Mouse (Mus musculus): ENCODE data around the gene Rdh19. TPM values are rescaled to one million over a fixed set of nuclear protein-coding genes. Genes with fewer than 3 reads are reported as not detected.
A peak's percentile ranks its signal among the peaks of the same experiment; 100 is the strongest.
"Not testable (repeated sequence)": the region's sequence is repeated elsewhere in the genome, so short reads cannot be mapped to it uniquely, and the experiment has no call there.

Rdh19 gene
- polyA plus RNA-seq, 1 experiment from 2014 or later = not detected

DNA sequence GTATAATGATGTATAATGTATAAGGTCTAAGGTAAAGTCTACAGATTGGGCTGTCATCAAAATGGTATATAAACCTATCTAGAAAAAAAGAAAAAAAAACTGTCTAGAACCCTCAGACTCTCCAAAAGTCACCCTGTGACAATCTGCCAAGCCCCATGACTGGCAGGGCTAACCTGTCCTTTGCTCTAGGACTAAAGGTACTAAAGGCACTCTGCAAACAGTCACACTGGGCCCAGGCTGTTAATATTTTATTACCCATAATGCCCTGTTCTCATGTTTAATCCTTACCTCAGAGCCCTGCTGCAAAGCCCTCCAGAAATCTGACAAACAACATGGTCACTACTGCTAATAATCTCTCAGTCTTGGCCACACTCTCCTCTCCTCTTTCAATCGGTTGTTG lies 36.8 kb downstream of the Rdh19 start:
- 62% methylated on average over 1 of the region's 1 CpGs for WGBS
- H3K27me3 ChIP-seq = no peaks in the 10 kb centered on the region
- ATAC-seq (ENCODE audit: borderline replicate concordance, extremely low read depth, low FRiP score, low TSS enrichment) = no peak
- no peak overlapping the region for H3K4me2 ChIP-seq
- no peak overlapping the region for H3K4me3 ChIP-seq
- no peak overlapping the region for H3K9ac ChIP-seq
- no peak overlapping the region for H3K27ac ChIP-seq
- H3K9me3 ChIP-seq = no peaks in the 10 kb centered on the region
- H3K4me1 ChIP-seq = no peaks in the 10 kb centered on the region
- no peaks in the 10 kb centered on the region for H3K36me3 ChIP-seq

DNA sequence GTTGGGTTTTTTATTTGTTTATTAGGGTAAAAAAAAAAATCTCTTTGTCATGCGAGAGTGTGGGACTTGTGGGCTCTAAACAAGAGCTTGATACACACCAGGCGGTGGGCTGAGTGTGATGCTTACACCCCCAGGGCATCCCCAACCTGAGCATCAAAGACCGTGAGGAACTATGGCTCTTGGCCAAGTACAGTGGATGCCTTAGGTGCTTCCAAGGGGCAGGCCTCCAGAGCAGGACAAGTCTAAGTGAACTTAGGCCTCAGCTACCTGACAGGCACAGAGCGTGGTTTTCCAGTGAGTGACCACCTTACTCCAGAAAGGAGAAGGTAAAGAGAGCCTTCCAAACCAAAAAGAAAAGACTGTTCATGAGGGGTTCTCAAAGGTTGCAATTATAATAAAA lies 37.2 kb downstream of the Rdh19 start:
- 70% methylated on average over 4 of the region's 4 CpGs for WGBS
- no peaks in the 10 kb centered on the region for H3K36me3 ChIP-seq
- no peaks in the 10 kb centered on the region for H3K27me3 ChIP-seq

DNA sequence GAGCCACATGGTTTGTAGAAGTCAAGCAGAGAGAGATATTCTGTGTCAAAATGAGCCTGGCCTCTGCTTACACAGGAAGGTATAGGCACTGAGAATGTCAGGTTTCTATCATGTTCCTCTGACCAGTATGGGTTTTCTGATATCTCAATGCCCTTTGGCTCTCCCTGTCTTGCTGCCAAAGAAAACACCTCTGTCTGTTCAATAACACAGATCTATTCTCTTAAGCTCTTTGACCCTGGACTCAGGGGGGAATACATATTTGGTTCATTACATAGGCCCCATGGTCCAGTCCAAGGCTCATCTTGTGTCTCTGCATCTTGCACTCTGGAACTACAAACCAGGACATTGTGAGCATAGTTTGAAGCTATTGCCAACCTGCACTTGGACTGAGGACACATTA lies 38.9 kb downstream of the Rdh19 start, which contains the start of gene Rdh7:
Rdh7 (minus strand) TSS at position 213 of the 400 bp plus-strand sequence.
- no peak for ATAC-seq (ENCODE audit: borderline replicate concordance, extremely low read depth, low FRiP score, low TSS enrichment)
- no peak within 1 kb of the TSS for H3K9ac ChIP-seq

More for the DNA sequence above, 37.2 kb downstream of the Rdh19 start:
- no peak overlapping the region for H3K27ac ChIP-seq
- no peak overlapping the region for H3K4me3 ChIP-seq
- no peak overlapping the region for H3K9ac ChIP-seq
- no peaks in the 10 kb centered on the region for H3K9me3 ChIP-seq
- no peak for ATAC-seq (ENCODE audit: borderline replicate concordance, extremely low read depth, low FRiP score, low TSS enrichment)
- no peaks in the 10 kb centered on the region for H3K4me1 ChIP-seq
- H3K4me2 ChIP-seq = no peak overlapping the region

DNA sequence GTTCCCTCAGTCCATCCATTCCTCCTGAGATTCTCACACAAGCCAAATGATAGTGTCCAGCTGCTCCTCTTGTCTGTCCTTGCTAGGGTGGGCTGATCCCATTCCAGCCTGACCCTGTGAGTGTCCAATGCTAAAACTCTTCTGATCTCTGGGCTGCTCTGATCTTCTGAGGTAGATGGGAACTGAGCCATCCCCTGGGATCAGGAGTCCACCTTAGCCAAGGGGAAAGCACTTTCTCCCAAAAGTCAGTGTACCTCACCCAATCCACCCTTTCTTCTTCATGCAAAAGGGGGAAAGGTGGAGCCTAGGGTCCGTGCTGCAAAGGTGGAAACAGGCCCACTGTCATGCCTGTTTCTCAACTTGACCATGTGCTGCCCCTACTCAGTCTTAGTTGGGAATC lies 41.8 kb downstream of the Rdh19 start:
- 0 out of 2 replicates have a peak, but pooled peaks cover 8% of the 10 kb centered on the region for H3K4me1 ChIP-seq
- ATAC-seq (ENCODE audit: borderline replicate concordance, extremely low read depth, low FRiP score, low TSS enrichment) = no peak

More for the DNA sequence above, 38.9 kb downstream of the Rdh19 start, which contains the start of gene Rdh7:
- 0 out of 2 replicates have a peak, but pooled peaks cover 2% of the 10 kb centered on the region for H3K4me1 ChIP-seq
- H3K27me3 ChIP-seq = no peaks in the 10 kb centered on the region
- no peaks in the 10 kb centered on the region for H3K36me3 ChIP-seq
- no peaks in the 10 kb centered on the region for H3K9me3 ChIP-seq
- no peak within 1 kb of the TSS for H3K4me3 ChIP-seq
- H3K4me2 ChIP-seq = no peak within 1 kb of the TSS
- no peak within 1 kb of the TSS for H3K27ac ChIP-seq

DNA sequence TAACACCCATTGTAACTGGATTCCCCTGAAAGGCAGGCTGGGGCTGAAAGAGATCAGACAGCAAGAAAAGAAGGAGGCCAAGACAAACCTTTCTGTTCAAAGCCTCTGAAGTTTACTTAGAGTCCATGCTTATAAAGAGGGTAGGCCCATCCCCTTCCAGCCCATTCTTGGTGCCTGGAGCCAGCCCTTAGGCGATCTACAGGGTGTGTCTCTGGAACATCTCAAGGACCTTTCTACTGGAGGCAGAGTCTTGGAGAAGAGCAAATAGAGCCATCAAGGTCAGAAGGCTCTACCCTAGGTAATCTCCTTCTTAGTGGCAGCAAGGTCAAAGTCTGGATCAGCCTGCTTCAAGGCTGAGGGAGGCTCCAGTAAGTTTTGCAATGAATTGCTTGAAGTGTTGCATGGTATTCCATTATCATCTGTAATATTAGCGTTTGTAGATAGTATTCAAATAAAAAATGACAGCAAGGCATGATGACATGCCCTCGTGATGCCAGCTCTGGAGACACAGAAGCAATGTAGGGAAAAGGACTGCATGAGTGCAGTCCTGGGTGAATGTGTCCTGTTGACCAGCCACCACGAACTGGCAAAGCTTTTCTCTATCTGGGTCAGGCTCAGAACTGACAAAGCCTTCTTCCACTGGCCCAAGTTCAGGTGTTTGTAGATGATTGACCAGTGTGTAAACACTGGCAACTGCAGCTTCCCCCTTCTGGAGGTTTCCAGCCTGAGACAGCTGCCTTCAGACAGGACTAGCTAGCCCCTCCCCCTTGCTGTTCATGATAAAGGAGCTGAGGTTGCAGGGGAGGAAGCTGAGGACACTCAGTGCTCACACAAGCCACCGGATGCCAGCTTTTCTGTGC lies 43.7 kb downstream of the Rdh19 start:
- peak; percentile 67; the same call in 1 of the 2 replicates for ATAC-seq (ENCODE audit: borderline replicate concordance, extremely low read depth, low FRiP score, low TSS enrichment)
- H3K9ac ChIP-seq, H3K36me3 ChIP-seq, H3K27me3 ChIP-seq, H3K4me3 ChIP-seq, H3K9me3 ChIP-seq, H3K4me1 ChIP-seq, H3K27ac ChIP-seq, H3K4me2 ChIP-seq: not testable (repeated sequence)
- WGBS = 32% methylated on average over 5 of the region's 5 CpGs

More for the DNA sequence above, 41.8 kb downstream of the Rdh19 start:
- Histone ChIP-seq H3K4me3 (no peak overlapping the region), H3K27ac (no peak overlapping the region), H3K27me3 (no peaks in the 10 kb centered on the region), H3K4me2 (no peak overlapping the region), H3K36me3 (no peaks in the 10 kb centered on the region), H3K9ac (no peak overlapping the region), H3K9me3 (no peaks in the 10 kb centered on the region)
- 76% methylated on average over 1 of the region's 1 CpGs for WGBS

DNA sequence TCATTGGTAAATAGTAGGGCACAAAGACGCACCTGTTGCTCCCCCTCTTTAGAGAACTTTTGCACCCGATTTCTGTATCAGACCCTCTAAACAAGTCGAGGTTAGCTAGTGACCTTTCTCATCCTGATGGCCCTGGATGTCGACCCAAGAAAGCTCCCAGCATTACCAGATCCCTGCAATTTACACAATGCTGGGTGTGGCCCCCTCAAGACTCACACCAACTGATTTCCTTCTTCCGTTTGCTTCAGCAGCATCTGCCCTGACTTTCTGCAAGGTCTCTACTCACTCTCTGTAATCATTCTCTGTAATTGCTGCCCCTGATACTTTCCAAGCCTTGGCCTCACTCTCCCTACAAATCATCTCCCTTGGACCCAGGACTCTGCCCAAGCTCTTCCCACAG lies 47.0 kb downstream of the Rdh19 start:
- no peaks in the 10 kb centered on the region for H3K27me3 ChIP-seq
- no peak overlapping the region for H3K9ac ChIP-seq
- H3K27ac ChIP-seq = no peak overlapping the region
- ATAC-seq (ENCODE audit: borderline replicate concordance, extremely low read depth, low FRiP score, low TSS enrichment) = no peak
- H3K4me1 ChIP-seq = 0 out of 2 replicates have a peak, but pooled peaks cover 8% of the 10 kb centered on the region
- H3K9me3 ChIP-seq = no peaks in the 10 kb centered on the region
- 52% methylated on average over 5 of the region's 5 CpGs for WGBS
- no peak overlapping the region for H3K4me3 ChIP-seq
- no peak overlapping the region for H3K4me2 ChIP-seq
- no peaks in the 10 kb centered on the region for H3K36me3 ChIP-seq

DNA sequence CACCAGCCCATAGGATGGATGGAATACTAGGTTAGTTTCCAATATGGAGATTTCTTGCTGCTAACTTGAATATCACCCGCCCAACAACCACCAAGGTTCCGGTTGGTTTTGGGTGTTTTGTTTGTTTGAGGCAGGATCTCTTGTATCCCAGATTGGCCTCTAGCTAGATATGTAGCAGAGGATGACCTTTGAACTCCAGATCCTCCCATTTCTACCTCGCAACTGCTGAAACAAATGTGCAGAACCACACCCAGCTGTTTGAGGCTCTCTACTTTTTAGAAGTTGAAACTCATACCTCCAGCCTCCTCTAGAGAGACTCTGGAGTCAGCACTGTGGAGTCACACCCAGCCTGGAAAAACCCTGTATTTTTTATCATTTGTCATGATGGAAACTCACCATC lies 47.8 kb downstream of the Rdh19 start:
- Histone ChIP-seq H3K4me2 (no peak overlapping the region), H3K9me3 (no peaks in the 10 kb centered on the region), H3K4me3 (no peak overlapping the region), H3K27ac (no peak overlapping the region), H3K36me3 (no peaks in the 10 kb centered on the region), H3K4me1 (0 out of 2 replicates have a peak, but pooled peaks cover 8% of the 10 kb centered on the region), H3K9ac (no peak overlapping the region), H3K27me3 (no peaks in the 10 kb centered on the region)
- 75% methylated on average over 3 of the region's 3 CpGs for WGBS
- no peak for ATAC-seq (ENCODE audit: borderline replicate concordance, extremely low read depth, low FRiP score, low TSS enrichment)

DNA sequence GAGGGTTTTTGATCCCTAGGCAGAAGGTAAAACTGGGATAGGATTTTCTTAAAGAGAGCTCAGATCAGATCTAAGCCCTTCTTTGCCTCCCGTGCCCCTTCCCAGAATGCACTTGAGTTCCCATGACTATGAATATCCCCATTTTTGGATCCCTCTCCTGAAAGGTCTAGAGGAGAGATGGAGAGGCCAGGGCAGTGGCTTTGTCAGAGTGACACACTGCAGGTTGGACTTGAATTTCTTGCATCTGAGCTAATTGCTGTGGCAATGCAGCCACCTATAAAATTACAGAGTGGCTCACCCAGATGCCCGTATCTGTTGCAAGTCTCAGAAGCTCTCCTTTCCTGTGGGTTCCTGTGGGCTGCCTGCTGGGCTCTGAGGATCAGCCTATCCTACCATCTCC lies 48.5 kb downstream of the Rdh19 start, which contains the start of gene Sdr9c7:
Sdr9c7 (plus strand) TSS at position 301 of the 400 bp plus-strand sequence.
- no peak within 1 kb of the TSS for H3K4me3 ChIP-seq
- no peaks in the 10 kb centered on the region for H3K9me3 ChIP-seq
- H3K27ac ChIP-seq = no peak within 1 kb of the TSS
- H3K36me3 ChIP-seq = no peaks in the 10 kb centered on the region
- no peak within 1 kb of the TSS for H3K4me2 ChIP-seq
- WGBS = 79% methylated on average over 2 of the region's 2 CpGs
- ATAC-seq (ENCODE audit: borderline replicate concordance, extremely low read depth, low FRiP score, low TSS enrichment) = no peak
- H3K9ac ChIP-seq = no peak within 1 kb of the TSS
- no peaks in the 10 kb centered on the region for H3K27me3 ChIP-seq
- H3K4me1 ChIP-seq = 0 out of 2 replicates have a peak, but pooled peaks cover 8% of the 10 kb centered on the region

DNA sequence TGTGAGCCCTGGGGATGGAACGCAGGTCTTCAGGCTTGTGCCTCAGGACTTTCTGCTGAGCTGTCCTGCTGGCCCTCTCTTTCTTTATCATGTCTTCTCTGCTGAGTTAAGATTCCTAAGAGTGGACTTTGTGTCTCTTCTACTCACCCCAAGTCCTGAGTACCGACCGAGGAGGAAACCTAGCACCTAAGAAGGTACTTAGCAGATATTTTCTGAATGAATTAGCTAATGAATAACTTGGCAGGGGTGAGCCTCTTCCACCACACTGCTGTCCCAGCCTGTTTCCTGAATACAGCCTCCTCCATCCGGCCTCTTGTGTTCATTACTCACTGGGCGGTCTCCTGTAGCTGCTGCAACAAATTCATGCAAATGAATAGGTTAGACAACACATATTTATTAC lies 50.1 kb downstream of the Rdh19 start:
- H3K36me3 ChIP-seq = no peaks in the 10 kb centered on the region
- no peak overlapping the region for H3K4me2 ChIP-seq
- H3K27ac ChIP-seq = no peak overlapping the region
- H3K4me1 ChIP-seq = 0 out of 2 replicates have a peak, but pooled peaks cover under 1% of the 10 kb centered on the region
- no peaks in the 10 kb centered on the region for H3K9me3 ChIP-seq
- H3K27me3 ChIP-seq = no peaks in the 10 kb centered on the region
- no peak overlapping the region for H3K9ac ChIP-seq
- WGBS = 42% methylated on average over 5 of the region's 5 CpGs
- H3K4me3 ChIP-seq = no peak overlapping the region
- no peak for ATAC-seq (ENCODE audit: borderline replicate concordance, extremely low read depth, low FRiP score, low TSS enrichment)

DNA sequence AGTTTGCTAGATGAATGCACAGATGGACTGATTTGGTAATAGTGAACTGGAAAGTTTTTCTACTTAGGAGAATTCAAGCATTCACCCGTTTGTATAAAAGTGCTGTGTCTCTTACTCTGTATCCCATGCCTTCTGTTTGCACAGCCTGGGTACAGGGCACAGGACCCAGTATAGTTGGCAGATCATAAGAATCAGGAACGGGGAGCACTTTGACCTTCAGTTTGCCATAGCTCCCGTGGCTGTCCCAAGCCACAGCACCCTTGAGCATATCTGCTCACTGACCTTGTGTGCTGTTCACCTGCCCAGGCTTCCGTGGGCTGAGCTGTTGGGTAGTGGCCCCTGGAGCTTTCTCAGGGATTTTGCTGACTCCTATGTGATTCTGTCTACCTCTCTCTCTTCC lies 52.0 kb downstream of the Rdh19 start:
- peaks cover 6% of the 10 kb centered on the region; the same call in 1 of the 2 replicates for H3K4me1 ChIP-seq
- H3K9me3 ChIP-seq = no peaks in the 10 kb centered on the region
- no peak overlapping the region for H3K27ac ChIP-seq
- ATAC-seq (ENCODE audit: borderline replicate concordance, extremely low read depth, low FRiP score, low TSS enrichment) = 0 out of 2 replicates have a peak, but pooled peaks have one; percentile 5
- H3K36me3 ChIP-seq = no peaks in the 10 kb centered on the region
- 68% methylated on average over 4 of the region's 4 CpGs for WGBS
- H3K27me3 ChIP-seq = no peaks in the 10 kb centered on the region
- no peak overlapping the region for H3K4me2 ChIP-seq
- H3K4me3 ChIP-seq = no peak overlapping the region
- no peak overlapping the region for H3K9ac ChIP-seq

DNA sequence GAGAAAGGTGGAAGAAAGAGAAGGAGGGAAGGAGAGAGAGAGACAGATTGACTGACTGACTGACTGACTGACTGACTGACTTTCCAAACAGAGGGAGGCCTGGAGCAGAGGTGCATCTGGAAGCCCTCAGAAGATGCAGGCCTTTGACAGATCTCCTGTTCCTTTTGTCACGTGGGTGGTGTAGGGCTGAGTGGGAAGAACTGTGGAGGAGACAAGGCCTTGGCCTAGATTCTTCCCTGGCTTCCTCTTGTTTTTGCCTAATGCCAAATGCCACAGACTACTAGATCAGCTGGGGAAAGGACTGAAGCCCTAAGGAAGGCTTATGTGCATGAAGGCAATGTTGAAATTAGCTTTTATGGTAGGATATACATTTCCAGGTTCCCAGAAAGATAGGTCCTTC lies 53.4 kb downstream of the Rdh19 start:
- no peaks in the 10 kb centered on the region for H3K27me3 ChIP-seq
- H3K4me3 ChIP-seq = no peak overlapping the region
- WGBS = 43% methylated on average over 1 of the region's 1 CpGs
- H3K27ac ChIP-seq = no peak overlapping the region
- peaks cover 6% of the 10 kb centered on the region; the same call in 1 of the 2 replicates for H3K4me1 ChIP-seq
- no peaks in the 10 kb centered on the region for H3K9me3 ChIP-seq
- H3K9ac ChIP-seq = no peak overlapping the region
- no peak for ATAC-seq (ENCODE audit: borderline replicate concordance, extremely low read depth, low FRiP score, low TSS enrichment)
- no peak overlapping the region for H3K4me2 ChIP-seq
- no peaks in the 10 kb centered on the region for H3K36me3 ChIP-seq
